Mouse (Mus musculus) embryonic facial prominence, embryonic 11.5 days (tissue): ENCODE measurements around the gene Pxn. TPM values are rescaled to one million over a fixed set of nuclear protein-coding genes. Genes with fewer than 3 reads are reported as not detected.

Experiments used
- ATAC-seq: fragments of 200-750 bp; cut with Nextera tagmentation; replicated peaks from 2 replicates; pipeline ENCODE4 v1.8.0; 2017; ENCODE audit warnings: low read depth; ENCODE audit not compliant: insufficient number of reproducible peaks, low FRiP score, low TSS enrichment
- DNase-seq: peaks from one replicate; pipeline ENCODE4 v3.0.0-alpha.2; 2015; ENCODE audit warnings: low spot score
- H3K27ac ChIP-seq: fragments of 300-500 bp; sonication (generic); replicated peaks from 2 replicates; pipeline ENCODE4 v1.5.1; 2014; ENCODE audit warnings: mild to moderate bottlenecking, low read depth, low read length, control low read depth
- H3K27me3 ChIP-seq: fragments of 300-500 bp; sonication (generic); 2 replicates; pipeline ENCODE4 v1.6.1; 2014; ENCODE audit warnings: mild to moderate bottlenecking, low read length, moderate library complexity, mixed read lengths; ENCODE audit not compliant: control insufficient read depth, insufficient read depth
- H3K36me3 ChIP-seq: fragments of 300-500 bp; sonication (generic); replicated peaks from 2 replicates; pipeline ENCODE4 v1.6.1; 2014; ENCODE audit warnings: low read depth, mild to moderate bottlenecking, low read length, moderate library complexity, mixed read lengths; ENCODE audit not compliant: control insufficient read depth, insufficient read depth
- H3K4me1 ChIP-seq: fragments of 300-500 bp; sonication (generic); 2 replicates; pipeline ENCODE4 v1.6.1; 2014; ENCODE audit warnings: low read length, mixed read lengths; ENCODE audit not compliant: control insufficient read depth, insufficient read depth
- H3K4me2 ChIP-seq: fragments of 300-500 bp; sonication (generic); 2 replicates; pipeline ENCODE4 v1.6.1; 2014; ENCODE audit warnings: low read depth, mild to moderate bottlenecking, control low read depth, low read length, moderate library complexity
- H3K4me3 ChIP-seq: fragments of 300-500 bp; sonication (generic); 2 replicates; pipeline ENCODE4 v1.5.1; 2014; ENCODE audit warnings: low read depth, low read length, control low read depth
- H3K9ac ChIP-seq: fragments of 300-500 bp; sonication (generic); replicated peaks from 2 replicates; pipeline ENCODE4 v1.6.1; 2014; ENCODE audit warnings: mild to moderate bottlenecking, control low read depth, low read length
- H3K9me3 ChIP-seq: fragments of 300-500 bp; sonication (generic); replicated peaks from 2 replicates; pipeline ENCODE4 v1.6.1; 2016; ENCODE audit warnings: mild to moderate bottlenecking, low read length, inconsistent platforms, mixed read lengths; ENCODE audit not compliant: control insufficient read depth
- WGBS: fragments of 180-500 bp; shearing (Covaris S2); extraction: QIAGEN DNeasy Blood & Tissue Kit; methylation state at CpG from one replicate; pipeline ENCODE4 v1.1.7; 2014; 5-methylcytosine and 5-hydroxymethylcytosine counted together
- polyA plus RNA-seq: library from polyadenylated mRNA; unstranded; fragments of >200 nt; fragmentation: Nextera tagmentation; extraction: Ambion mirVana; gene quantifications from 2 replicates; pipeline ENCODE4 v1.2.1, GENCODE M21; 2014

Gene Pxn
- polyA plus RNA-seq, 1 experiment from 2014 or later: 12.9 TPM

GRCm38 (mm10) chr5:115580229-115581001, 73.9 kb downstream of the Pxn start:
- Histone ChIP-seq H3K4me2 (no peak overlapping the region), H3K4me3 (no peak overlapping the region), H3K27ac (no peak overlapping the region), H3K27me3 (no peaks in the 10 kb centered on the region), H3K36me3 (peaks cover 34% of the 10 kb centered on the region), H3K9ac (no peak overlapping the region), H3K4me1 (no peaks in the 10 kb centered on the region), H3K9me3 (0 out of 2 replicates have a peak, but pooled peaks cover 3% of the 10 kb centered on the region)
- no peak for ATAC-seq
- no peak for DNase-seq
- 88% methylated on average over 14 of the region's 14 CpGs for WGBS

GRCm38 (mm10) chr5:115581662-115582061, 75.2 kb downstream of the Pxn start:
- DNase-seq (no peak), ATAC-seq (no peak)
- no peak overlapping the region for H3K4me3 ChIP-seq
- H3K27ac ChIP-seq: no peak overlapping the region
- H3K36me3 ChIP-seq: peaks cover 34% of the 10 kb centered on the region
- no peak overlapping the region for H3K9ac ChIP-seq
- no peak overlapping the region for H3K4me2 ChIP-seq
- H3K27me3 ChIP-seq: no peaks in the 10 kb centered on the region
- 0 out of 2 replicates have a peak, but pooled peaks cover 3% of the 10 kb centered on the region for H3K9me3 ChIP-seq
- no peaks in the 10 kb centered on the region for H3K4me1 ChIP-seq
- 92% methylated on average over 9 of the region's 9 CpGs for WGBS

DNA sequence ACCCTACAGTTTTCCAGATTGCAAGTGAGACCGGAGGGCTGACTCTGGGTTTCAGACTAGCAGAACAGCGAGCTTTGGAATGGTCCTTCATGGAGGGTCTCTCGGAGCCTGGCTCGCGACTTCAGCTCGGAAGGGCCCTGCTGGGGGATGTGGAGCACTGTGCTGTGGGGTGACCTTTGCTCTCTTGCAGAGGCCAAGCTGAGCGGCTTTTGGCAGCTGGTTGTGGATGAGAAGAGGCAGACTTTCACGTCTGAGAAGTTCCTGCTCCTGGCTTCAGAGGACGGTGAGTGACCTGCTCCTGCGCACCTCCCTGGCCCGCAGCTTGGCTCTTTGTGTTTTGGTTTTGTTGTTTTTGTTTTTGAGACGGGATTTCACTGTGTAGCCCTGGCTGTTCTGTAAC, 79.1 kb downstream of the Pxn start:
- DNase-seq (no peak), ATAC-seq (no peak)
- no peaks in the 10 kb centered on the region for H3K27me3 ChIP-seq
- H3K27ac ChIP-seq: no peak overlapping the region
- H3K9me3 ChIP-seq: 0 out of 2 replicates have a peak, but pooled peaks cover 3% of the 10 kb centered on the region
- H3K9ac ChIP-seq: no peak overlapping the region
- H3K4me1 ChIP-seq: no peaks in the 10 kb centered on the region
- 84% methylated on average over 12 of the region's 12 CpGs for WGBS
- no peak overlapping the region for H3K4me2 ChIP-seq
- H3K4me3 ChIP-seq: no peak overlapping the region
- peaks cover 52% of the 10 kb centered on the region for H3K36me3 ChIP-seq

DNA sequence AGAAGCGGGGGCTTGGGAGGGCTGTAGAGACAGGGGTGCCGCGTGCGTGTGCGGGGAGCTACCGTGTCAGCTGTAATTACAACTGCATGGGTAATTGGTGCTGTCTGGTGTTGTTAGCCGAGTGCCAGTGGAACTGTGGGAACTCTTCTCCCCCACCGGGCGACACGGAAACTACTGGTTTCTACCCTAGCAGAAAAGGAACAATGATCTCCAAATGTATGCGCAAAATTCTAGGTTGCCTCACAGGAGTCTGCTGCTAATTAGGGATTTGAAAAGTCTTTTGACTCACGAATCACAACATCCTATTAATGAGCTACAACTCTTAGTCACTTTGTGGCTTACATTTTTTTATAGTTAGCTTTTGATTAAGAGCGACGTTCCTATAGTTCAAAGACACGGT, 79.7 kb downstream of the Pxn start:
- Histone ChIP-seq H3K4me3 (no peak overlapping the region), H3K9ac (no peak overlapping the region), H3K4me2 (no peak overlapping the region), H3K36me3 (peaks cover 51% of the 10 kb centered on the region), H3K27me3 (no peaks in the 10 kb centered on the region), H3K9me3 (0 out of 2 replicates have a peak, but pooled peaks cover 3% of the 10 kb centered on the region), H3K4me1 (no peaks in the 10 kb centered on the region), H3K27ac (no peak overlapping the region)
- no peak for ATAC-seq
- no peak for DNase-seq
- WGBS: 87% methylated on average over 15 of the region's 15 CpGs

DNA sequence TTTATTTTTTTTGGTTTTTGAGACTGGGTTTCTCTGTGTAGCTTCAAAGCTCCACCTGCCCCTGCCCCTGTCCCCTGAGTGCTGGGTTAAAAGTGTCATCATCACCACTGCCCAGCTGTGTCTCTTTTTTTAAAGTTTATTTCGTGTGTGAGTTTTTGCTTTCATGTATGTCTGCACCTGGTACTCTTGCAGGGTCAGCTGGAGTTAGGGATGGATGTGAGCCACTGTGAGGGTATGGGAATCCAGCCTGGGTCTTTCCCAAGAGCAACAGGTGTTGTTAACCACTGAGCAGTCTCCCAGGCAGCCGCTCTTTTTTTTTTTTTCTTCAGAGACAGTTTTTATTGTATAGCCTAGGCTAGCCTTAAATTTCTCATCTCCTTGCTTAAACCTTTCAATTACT, 80.3 kb downstream of the Pxn start:
- Histone ChIP-seq H3K4me3 (no peak overlapping the region), H3K27ac (no peak overlapping the region), H3K27me3 (no peaks in the 10 kb centered on the region), H3K4me1 (no peaks in the 10 kb centered on the region), H3K4me2 (no peak overlapping the region), H3K9me3 (0 out of 2 replicates have a peak, but pooled peaks cover 3% of the 10 kb centered on the region), H3K36me3 (peaks cover 44% of the 10 kb centered on the region), H3K9ac (no peak overlapping the region)
- 95% methylated on average over 2 of the region's 2 CpGs for WGBS
- ATAC-seq: no peak
- no peak for DNase-seq

DNA sequence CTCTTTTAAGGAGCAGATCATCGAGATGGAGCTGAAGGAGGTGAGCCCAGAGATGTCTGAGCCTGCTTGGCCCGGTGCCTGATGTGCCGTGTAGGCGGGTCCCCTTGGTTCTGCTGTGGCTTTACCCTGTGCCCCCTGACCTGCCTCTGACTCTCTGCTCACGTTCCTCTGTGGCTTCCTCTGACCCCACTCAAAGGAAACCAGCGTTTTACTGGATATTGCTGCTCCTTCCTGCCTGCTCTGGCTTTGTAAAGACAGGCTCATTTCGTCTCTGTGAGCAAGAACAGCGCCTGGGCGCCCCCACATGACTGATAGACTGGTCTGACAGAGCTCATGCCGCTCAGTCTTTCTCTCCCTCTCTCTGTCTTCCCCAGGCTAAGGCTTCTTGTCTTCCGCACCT, 84.6 kb downstream of the Pxn start:
- WGBS: 87% methylated on average over 11 of the region's 11 CpGs
- ATAC-seq: no peak
- no peak for DNase-seq
- no peak overlapping the region for H3K9ac ChIP-seq
- H3K4me1 ChIP-seq: no peaks in the 10 kb centered on the region
- no peaks in the 10 kb centered on the region for H3K9me3 ChIP-seq
- no peak overlapping the region for H3K27ac ChIP-seq
- no peak overlapping the region for H3K4me3 ChIP-seq
- no peaks in the 10 kb centered on the region for H3K27me3 ChIP-seq
- no peak overlapping the region for H3K4me2 ChIP-seq
- H3K36me3 ChIP-seq: peaks cover 43% of the 10 kb centered on the region

DNA sequence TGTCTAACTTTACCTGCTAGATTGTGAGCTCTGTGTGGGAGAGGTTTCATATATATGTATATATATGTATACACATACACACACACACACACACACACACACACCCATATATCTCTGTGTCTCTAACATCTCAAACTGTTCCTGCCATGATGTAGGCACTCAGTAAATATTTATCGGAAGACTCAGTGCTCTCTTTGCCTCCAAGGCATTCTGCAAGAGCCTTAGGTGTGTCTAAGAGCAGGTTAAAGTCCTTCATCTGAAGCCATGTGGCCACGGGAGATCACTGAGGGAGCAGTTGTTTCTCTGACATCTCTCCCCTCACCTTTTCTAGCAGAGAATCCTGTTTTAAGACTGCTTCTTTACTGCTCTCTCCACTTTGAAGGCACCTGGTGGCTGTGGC, 85.0 kb downstream of the Pxn start:
- DNase-seq (no peak), ATAC-seq (no peak)
- Histone ChIP-seq H3K9me3 (no peaks in the 10 kb centered on the region), H3K4me3 (no peak overlapping the region), H3K4me1 (no peaks in the 10 kb centered on the region), H3K36me3 (peaks cover 43% of the 10 kb centered on the region), H3K27ac (no peak overlapping the region), H3K4me2 (no peak overlapping the region), H3K27me3 (no peaks in the 10 kb centered on the region), H3K9ac (no peak overlapping the region)
- 95% methylated on average over 2 of the region's 2 CpGs for WGBS

GRCm38 (mm10) chr5:115603561-115603960, 97.1 kb downstream of the Pxn start:
- Histone ChIP-seq H3K9me3 (no peaks in the 10 kb centered on the region), H3K27ac (no peak overlapping the region), H3K4me1 (no peaks in the 10 kb centered on the region), H3K4me3 (no peak overlapping the region), H3K27me3 (no peaks in the 10 kb centered on the region), H3K4me2 (no peak overlapping the region), H3K9ac (no peak overlapping the region), H3K36me3 (peaks cover 30% of the 10 kb centered on the region)
- WGBS: 89% methylated on average over 6 of the region's 6 CpGs
- DNase-seq: no peak
- ATAC-seq: no peak
